Mouse (Mus musculus): ENCODE data around the gene Olfr667.
"Not testable (repeated sequence)": the region's sequence is repeated elsewhere in the genome, so short reads cannot be mapped to it uniquely, and the experiment has no call there.

The Olfr667 gene

DNA sequence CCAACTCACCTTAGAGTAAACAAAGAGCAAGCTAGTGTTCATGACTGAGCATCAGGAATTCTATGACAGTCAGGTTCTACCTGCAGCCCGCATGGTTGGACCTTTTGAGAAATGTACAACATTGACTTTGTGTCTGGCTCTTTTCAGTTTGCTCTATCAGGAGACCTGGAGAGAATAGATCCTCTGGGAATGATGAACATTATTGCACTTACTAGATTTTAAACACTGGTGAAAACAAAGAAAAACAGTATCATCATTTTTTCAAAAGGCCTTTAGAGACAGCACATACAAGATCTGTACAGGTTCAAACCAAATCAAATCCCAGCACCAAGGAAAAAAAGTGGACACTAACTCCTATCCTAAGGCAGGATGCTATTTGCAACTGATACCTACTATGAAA, at the start of gene Olfr667:
TSS of gene Olfr667 (minus strand) at position 101 of the 400 bp plus-strand sequence.
- no peak for DNase-seq

GRCm38 (mm10) chr7:104962520-104962919, 41.2 kb upstream of the Olfr667 start, which contains the start of gene Olfr670:
Gene Olfr670 (minus strand): TSS chr7:104962620.
- no peak for DNase-seq

DNA sequence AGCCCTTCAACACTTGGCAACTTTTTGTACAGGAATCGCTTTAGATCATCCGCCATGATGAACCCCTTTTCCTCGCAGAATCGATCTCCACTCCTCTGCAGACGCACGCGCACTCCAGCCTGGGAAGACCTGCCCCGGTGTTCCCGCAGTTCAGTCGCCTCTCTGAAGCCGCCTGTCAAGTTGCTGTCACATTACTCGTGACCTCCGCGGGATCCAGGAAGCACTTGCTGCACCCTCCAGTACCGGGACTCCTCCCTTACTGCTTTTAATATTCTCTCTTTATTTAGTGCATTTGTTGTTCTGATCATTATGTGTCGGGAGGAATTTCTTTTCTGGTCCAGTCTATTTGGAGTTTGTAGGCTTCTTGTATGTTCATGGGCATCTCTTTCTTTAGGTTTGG, 29.0 kb upstream of the Olfr667 start:
- DNase-seq: not testable (repeated sequence)

GRCm38 (mm10) chr7:104933940-104934339, 12.7 kb upstream of the Olfr667 start, which contains the start of gene Olfr669:
Gene Olfr669 (plus strand): TSS chr7:104934240.
- DNase-seq: no peak

DNA sequence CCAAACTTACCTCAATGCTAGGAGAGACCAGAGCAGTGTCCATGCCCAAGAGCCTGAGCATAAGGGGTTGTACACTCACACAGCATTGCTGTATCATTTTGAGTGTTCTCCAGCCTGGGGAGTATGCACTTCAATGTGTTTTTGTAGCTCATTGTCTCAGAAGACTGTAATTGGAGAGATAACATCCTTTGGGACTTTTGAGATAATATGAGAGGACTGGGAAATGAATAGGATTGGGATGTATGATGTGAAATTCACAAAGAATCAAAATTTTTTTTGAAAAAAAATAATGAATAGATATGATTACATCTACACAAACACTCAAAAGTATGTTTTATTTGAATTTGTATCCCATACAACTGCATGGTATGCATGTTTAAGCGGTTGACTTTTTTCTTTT, 6.7 kb upstream of the Olfr667 start, which contains the start of gene Olfr668:
TSS of gene Olfr668 (minus strand) at position 101 of the 400 bp plus-strand sequence.
- DNase-seq: no peak

DNA sequence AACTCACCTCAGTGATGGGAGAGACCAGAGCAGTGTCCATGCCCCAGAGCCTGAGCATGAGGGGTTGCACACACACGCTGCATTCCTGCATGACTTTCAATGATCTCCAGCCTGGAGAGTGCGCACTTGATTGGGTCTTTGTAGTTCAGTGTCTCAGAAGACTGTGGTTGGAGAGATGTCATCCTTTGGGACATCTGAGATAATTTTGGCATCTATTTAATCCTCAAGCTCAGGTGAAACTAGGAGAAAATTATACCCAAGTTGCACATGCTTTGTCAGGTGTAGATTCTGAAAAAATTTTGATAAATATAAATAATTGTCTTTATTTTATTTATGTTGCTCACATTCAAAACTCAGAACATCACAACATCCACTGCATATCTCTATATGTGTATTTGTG, 25.4 kb downstream of the Olfr667 start, which contains the start of gene Olfr666:
TSS of gene Olfr666 (minus strand) at position 101 of the 400 bp plus-strand sequence.
- no peak for DNase-seq

DNA sequence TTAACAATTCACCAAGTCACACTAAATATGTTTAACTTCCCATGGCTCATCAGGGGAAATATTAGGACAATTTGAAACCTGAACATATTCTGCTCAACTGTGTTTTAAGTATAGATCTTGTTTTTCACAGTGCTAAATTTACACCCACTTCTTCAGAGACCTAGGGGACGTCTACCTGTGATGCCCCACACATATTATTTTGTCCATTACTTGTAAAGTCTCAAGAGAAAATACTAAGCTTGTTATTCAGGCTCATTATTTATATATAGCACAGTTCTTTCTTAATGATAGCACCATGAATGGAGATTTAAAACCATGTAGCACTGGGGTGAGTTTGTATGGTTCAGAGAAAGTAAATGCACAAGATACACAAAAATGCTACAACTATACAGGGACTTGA, 43.6 kb downstream of the Olfr667 start, which contains the start of gene Olfr665:
TSS of gene Olfr665 (plus strand) at position 301 of the 400 bp plus-strand sequence.
- DNase-seq: no peak

Measured in thymus, postnatal 14 days (tissue).